10 mouse cellular contexts compared by ENCODE assay signal in the genomic region with DNA sequence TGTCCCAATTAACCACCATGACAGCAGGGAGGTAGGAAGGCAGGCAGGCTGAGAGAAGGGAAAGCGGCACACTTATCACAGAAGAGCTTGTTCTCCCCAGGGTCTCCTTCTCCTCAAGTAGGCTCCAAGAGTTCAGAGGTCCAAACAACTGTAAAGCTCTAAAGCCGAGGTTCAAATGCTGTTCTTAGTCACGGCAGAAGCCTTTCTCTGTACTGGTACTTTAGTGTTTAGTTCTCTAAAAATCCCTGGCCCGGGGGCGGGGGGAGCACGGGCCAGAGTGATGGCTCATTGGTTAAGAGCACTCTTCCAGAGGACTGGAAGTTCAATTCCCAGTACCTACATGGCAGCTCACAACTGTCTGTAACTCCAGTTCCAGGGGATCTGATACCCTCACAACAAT.
DNase-seq lines count a peak whose midpoint lies in the region; ATAC-seq and TF ChIP-seq lines count a peak whose summit lies in the region.
"Had no signal": no experiment of that assay in that cellular context is flagged by ENCODE, and none has a peak within 500 bp of the region (broad histone marks: within the 10 kb centered on the region; RNA-seq: fewer than 3 reads in every experiment).

No protein-coding gene starts in this region.

- no peak overlapping the region for H3K4me2 ChIP-seq in midbrain, embryonic 12.5 days (replicated peaks)
- H3K4me2 ChIP-seq: lung, embryonic 15.5 days had no signal

- no peaks in the 10 kb centered on the region for H3K36me3 ChIP-seq in heart, embryonic 10.5 days
- H3K36me3 ChIP-seq in hindbrain, embryonic 10.5 days = no peaks in the 10 kb centered on the region
- no peaks in the 10 kb centered on the region for H3K36me3 ChIP-seq in midbrain, embryonic 12.5 days
- H3K36me3 ChIP-seq: lung, embryonic 15.5 days had no signal

- H3K4me3 ChIP-seq in heart, embryonic 10.5 days = no peak overlapping the region
- no peak overlapping the region for H3K4me3 ChIP-seq in layer of hippocampus, adult 2 months
- H3K4me3 ChIP-seq in hindbrain, embryonic 10.5 days = no peak overlapping the region
- H3K4me3 ChIP-seq in midbrain, embryonic 12.5 days = no peak overlapping the region
- H3K4me3 ChIP-seq: heart, adult 2 months; lung, embryonic 15.5 days had no signal

- H3K27ac ChIP-seq in heart, embryonic 10.5 days = peak overlapping the region; percentile 85
- H3K27ac ChIP-seq in layer of hippocampus, adult 2 months = peak overlapping the region; percentile 56; the same call in 1 of the 2 replicates
- peak overlapping the region; percentile 82 for H3K27ac ChIP-seq in hindbrain, embryonic 10.5 days
- H3K27ac ChIP-seq in midbrain, embryonic 12.5 days (replicated peaks) = peak overlapping the region; percentile 72

- WGBS in heart, embryonic 10.5 days = 60% methylated on average over 6 of the region's 6 CpGs
- 62% methylated on average over 6 of the region's 6 CpGs for WGBS in hindbrain, embryonic 10.5 days
- WGBS in midbrain, embryonic 12.5 days = 51% methylated on average over 6 of the region's 6 CpGs

- H3K9ac ChIP-seq in midbrain, embryonic 12.5 days (replicated peaks) = no peak overlapping the region
- H3K9ac ChIP-seq: lung, embryonic 15.5 days had no signal

- no peaks in the 10 kb centered on the region for H3K27me3 ChIP-seq in heart, embryonic 10.5 days (ENCODE audit: insufficient read depth, poor library complexity, severe bottlenecking)
- no peaks in the 10 kb centered on the region for H3K27me3 ChIP-seq in hindbrain, embryonic 10.5 days (ENCODE audit: insufficient read depth, poor library complexity, severe bottlenecking)
- H3K27me3 ChIP-seq in midbrain, embryonic 12.5 days = no peaks in the 10 kb centered on the region
- H3K27me3 ChIP-seq: lung, embryonic 15.5 days had no signal

- no peak for ATAC-seq in midbrain, embryonic 12.5 days (ENCODE audit: low FRiP score, low read depth)

- no peak for TF ChIP-seq CTCF in layer of hippocampus, adult 2 months (conservative IDR thresholded peaks at IDR 0.05)

- no peak for DNase-seq in heart, embryonic 10.5 days (ENCODE audit: low spot score)
- DNase-seq in heart, adult 9 months (ENCODE audit: low spot score in 2 of 2) = no peak
- DNase-seq in layer of hippocampus, adult 2 months (ENCODE audit: low spot score in 2 of 2) = no peak
- no peak for DNase-seq in layer of hippocampus, postnatal 10 days (ENCODE audit: low spot score in 2 of 2)
- DNase-seq in hindbrain, embryonic 10.5 days (ENCODE audit: low spot score) = no peak
- no peak for DNase-seq in cerebellum, postnatal 36 days
- DNase-seq in lung, adult 18-20 months = no peak

- peaks cover 98% of the 10 kb centered on the region for H3K4me1 ChIP-seq in heart, embryonic 10.5 days
- peaks cover 99% of the 10 kb centered on the region for H3K4me1 ChIP-seq in hindbrain, embryonic 10.5 days (replicated peaks)
- H3K4me1 ChIP-seq in midbrain, embryonic 12.5 days = peaks cover 97% of the 10 kb centered on the region

- H3K9me3 ChIP-seq in heart, embryonic 10.5 days = no peaks in the 10 kb centered on the region
- H3K9me3 ChIP-seq in hindbrain, embryonic 10.5 days = no peaks in the 10 kb centered on the region
- no peaks in the 10 kb centered on the region for H3K9me3 ChIP-seq in midbrain, embryonic 12.5 days
- H3K9me3 ChIP-seq: lung, embryonic 15.5 days had no signal
